Mouse (Mus musculus) MEL (cell line): ENCODE results near the gene Tmem232.
"Not testable (repeated sequence)": the region's sequence is repeated elsewhere in the genome, so short reads cannot be mapped to it uniquely, and the experiment has no call there.

Experiments
- CTCF ChIP-seq, 3 experiments: IDR thresholded peaks in 2 of 3; conservative IDR thresholded peaks in 1 of 3; 2 replicates each; pipeline ENCODE4 v1.5.1; 2011 to 2012; ENCODE audit warnings: low read length in 3 of 3, low read depth in 2 of 3, mild to moderate bottlenecking in 2 of 3, improper control_type of control experiment in 1 of 3, inconsistent platforms in 1 of 3, mixed read lengths in 1 of 3, moderate library complexity in 1 of 3; ENCODE audit not compliant: control insufficient read depth in 1 of 3, insufficient read depth in 1 of 3, poor library complexity in 1 of 3, severe bottlenecking in 1 of 3
- SIN3A ChIP-seq: IDR thresholded peaks from 2 replicates; pipeline ENCODE4 v1.6.1; 2012; ENCODE audit warnings: low read length, improper control_type of control experiment, inconsistent platforms

DNA sequence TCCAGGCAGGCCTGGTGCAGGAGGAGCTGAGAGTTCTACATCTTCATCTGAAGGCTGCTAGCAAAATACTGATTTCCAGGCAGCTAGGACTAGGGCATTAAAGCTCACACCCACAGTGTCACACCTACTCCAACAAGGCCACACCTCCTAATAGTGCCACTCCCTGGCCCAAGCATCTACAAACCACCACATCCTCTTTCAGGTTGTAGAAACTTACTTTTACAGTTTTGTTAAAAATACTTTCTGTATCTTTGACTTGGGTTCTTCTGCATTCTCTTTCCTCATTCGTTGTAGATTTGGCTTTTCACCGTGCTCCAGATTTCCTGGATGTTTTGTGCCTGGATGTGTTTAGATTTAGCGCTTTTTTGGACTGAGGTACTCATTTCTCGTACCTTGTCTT is 5.6 kb upstream of the Tmem232 start:
- not testable (repeated sequence) for TF ChIP-seq SIN3A; CTCF (IDR thresholded peaks at IDR 0.05 in 2 of 3, conservative IDR thresholded peaks at IDR 0.05 in 1 of 3; ENCODE audit: control insufficient read depth in 1 of 3, insufficient read depth in 1 of 3, low read depth in 2 of 3, low read length in 3 of 3, poor library complexity in 1 of 3, severe bottlenecking in 1 of 3)
